Comparison of ENCODE assay signal across 27 mouse cellular contexts in genomic region chrX:52926726-52927125, GRCm38 (mm10). TPM values are rescaled to one million over a fixed set of nuclear protein-coding genes. Genes with fewer than 3 reads are reported as not detected.
DNase-seq lines count a peak whose midpoint lies in the region; ATAC-seq and TF ChIP-seq lines count a peak whose summit lies in the region.
"Had no signal": no experiment of that assay in that cellular context is flagged by ENCODE, and none has a peak within 500 bp of the region (broad histone marks: within the 10 kb centered on the region; RNA-seq: fewer than 3 reads in every experiment).

No protein-coding gene starts in this region.

- no peaks in the 10 kb centered on the region for H3K27me3 ChIP-seq in CH12.LX (replicated peaks)
- H3K27me3 ChIP-seq in kidney, postnatal 0 days (ENCODE audit: insufficient read depth, low read length): no peaks in the 10 kb centered on the region
- H3K27me3 ChIP-seq in midbrain, embryonic 10.5 days (ENCODE audit: low read depth, poor library complexity, severe bottlenecking): no peaks in the 10 kb centered on the region
- no peaks in the 10 kb centered on the region for H3K27me3 ChIP-seq in hindbrain, embryonic 10.5 days (ENCODE audit: insufficient read depth, poor library complexity, severe bottlenecking)
- H3K27me3 ChIP-seq: liver, embryonic 13.5 days; neural tube, embryonic 13.5 days had no signal

- DNase-seq in CH12.LX (ENCODE audit: extremely low read depth): peak; percentile 70
- peak; percentile 19 for DNase-seq in kidney, adult 18-20 months
- DNase-seq in kidney, postnatal 0 days (ENCODE audit: low spot score): peak; percentile 19
- no peak for DNase-seq in gastrocnemius, postnatal 25 days
- no peak for DNase-seq in midbrain, embryonic 10.5 days (ENCODE audit: low spot score)
- no peak for DNase-seq in hindbrain, embryonic 10.5 days (ENCODE audit: low spot score)
- DNase-seq: adrenal gland, adult 2 months; cerebellum, adult 11-12 months; cerebellum, postnatal 10 days; forebrain, postnatal 0 days; gastrocnemius, postnatal 36 days; liver, embryonic 13.5 days; lung, adult 2 months; lung, postnatal 14 days; midbrain, embryonic 14.5 days; right cerebral cortex, adult 18-20 months; right cerebral cortex, postnatal 4 days; thymus, postnatal 14 days had no signal

- H3K27ac ChIP-seq in CH12.LX (ENCODE audit: insufficient read depth, low read depth): peak overlapping the region; percentile 94
- peak overlapping the region; percentile 42; the same call in 1 of the 2 replicates for H3K27ac ChIP-seq in kidney, postnatal 0 days
- H3K27ac ChIP-seq in midbrain, embryonic 10.5 days (replicated peaks): no peak overlapping the region
- H3K27ac ChIP-seq in hindbrain, embryonic 10.5 days: no peak overlapping the region
- H3K27ac ChIP-seq: embryonic facial prominence, embryonic 10.5 days; forebrain, embryonic 10.5 days; hindbrain, embryonic 14.5 days; layer of hippocampus, adult 2 months; liver, embryonic 13.5 days; neural tube, embryonic 13.5 days had no signal

- H3K79me2 ChIP-seq in CH12.LX (replicated peaks; ENCODE audit: control insufficient read depth, extremely low read depth, insufficient read depth, poor library complexity, severe bottlenecking): peaks cover 7% of the 10 kb centered on the region; the same call in 1 of the 2 replicates

- H3K4me3 ChIP-seq in CH12.LX (replicated peaks in 1 of 3; ENCODE audit: low read depth in 2 of 3, low read length in 2 of 3, poor library complexity in 1 of 3): peak overlapping the region in 1 of 3 experiments; percentile 29
- no peak overlapping the region for H3K4me3 ChIP-seq in kidney, postnatal 0 days (replicated peaks; ENCODE audit: low read depth, low read length)
- H3K4me3 ChIP-seq in midbrain, embryonic 10.5 days: no peak overlapping the region
- no peak overlapping the region for H3K4me3 ChIP-seq in hindbrain, embryonic 10.5 days
- H3K4me3 ChIP-seq: embryonic facial prominence, embryonic 10.5 days; forebrain, embryonic 10.5 days; layer of hippocampus, adult 2 months; liver, embryonic 13.5 days; myocyte; neural tube, embryonic 13.5 days had no signal

- dilution Hi-C loops in CH12.LX (cut with MboI; ENCODE audit: extremely low pct_ligation_motif_present, extremely low pct_unique_long_range_greater_than_20kb, low sequenced_read_pairs): no loop called here

- TF ChIP-seq EP300 in CH12.LX (IDR thresholded peaks at IDR 0.05; ENCODE audit: low read length): peak; percentile 78

- H3K36me3 ChIP-seq in CH12.LX (replicated peaks in 1 of 2; ENCODE audit: control insufficient read depth in 1 of 2, insufficient read depth in 1 of 2, low read length in 1 of 2): peaks cover 0 to 6% of the 10 kb centered on the region in 2 experiments
- H3K36me3 ChIP-seq in kidney, postnatal 0 days (ENCODE audit: insufficient read depth, low read length): no peaks in the 10 kb centered on the region; the same call in 1 of the 2 replicates
- peaks cover 38% of the 10 kb centered on the region for H3K36me3 ChIP-seq in midbrain, embryonic 10.5 days
- H3K36me3 ChIP-seq in hindbrain, embryonic 10.5 days: peaks cover 38% of the 10 kb centered on the region; the same call in 1 of the 2 replicates
- H3K36me3 ChIP-seq: neural tube, embryonic 13.5 days had no signal

- H3K4me1 ChIP-seq in CH12.LX (ENCODE audit: control insufficient read depth in 1 of 2, insufficient read depth in 2 of 2): peaks cover 2 to 26% of the 10 kb centered on the region in 2 experiments; a peak in 3 of 4 replicates
- H3K4me1 ChIP-seq in kidney, postnatal 0 days (replicated peaks; ENCODE audit: insufficient read depth, low read length): no peaks in the 10 kb centered on the region
- H3K4me1 ChIP-seq in midbrain, embryonic 10.5 days: no peaks in the 10 kb centered on the region
- H3K4me1 ChIP-seq in hindbrain, embryonic 10.5 days (replicated peaks): no peaks in the 10 kb centered on the region
- H3K4me1 ChIP-seq: embryonic facial prominence, embryonic 10.5 days; liver, embryonic 13.5 days; neural tube, embryonic 13.5 days had no signal

- TF ChIP-seq POLR2A in CH12.LX (IDR thresholded peaks at IDR 0.05; ENCODE audit: low read depth, low read length): no peak

- peak overlapping the region; percentile 91 for H3K4me2 ChIP-seq in CH12.LX (ENCODE audit: insufficient read depth, low read depth, poor library complexity, severe bottlenecking)
- H3K4me2 ChIP-seq in kidney, postnatal 0 days (ENCODE audit: low read length): 0 out of 2 replicates have a peak overlapping the region, but pooled peaks have one; percentile 10
- H3K4me2 ChIP-seq: hindbrain, embryonic 14.5 days; liver, embryonic 13.5 days; neural tube, embryonic 13.5 days had no signal

- H3K9ac ChIP-seq in CH12.LX (ENCODE audit: insufficient read depth, low read depth): peak overlapping the region; percentile 56; the same call in 1 of the 2 replicates
- no peak overlapping the region for H3K9ac ChIP-seq in kidney, postnatal 0 days (ENCODE audit: low read depth, low read length)
- H3K9ac ChIP-seq: forebrain, postnatal 0 days; hindbrain, embryonic 14.5 days; liver, embryonic 13.5 days; neural tube, embryonic 13.5 days had no signal

- no peak for TF ChIP-seq RAD21 in CH12.LX (IDR thresholded peaks at IDR 0.05; ENCODE audit: low read depth, low read length)

- in situ Hi-C loops in CH12.LX (cut with MboI; ENCODE audit: low pct_ligation_motif_present, low pct_unique_long_range_greater_than_20kb, low sequenced_read_pairs): no loop called here

- no peaks in the 10 kb centered on the region for H3K9me3 ChIP-seq in CH12.LX (replicated peaks; ENCODE audit: low read length)
- no peaks in the 10 kb centered on the region for H3K9me3 ChIP-seq in kidney, postnatal 0 days (replicated peaks; ENCODE audit: low read length)
- H3K9me3 ChIP-seq in midbrain, embryonic 10.5 days (replicated peaks): no peaks in the 10 kb centered on the region
- H3K9me3 ChIP-seq in hindbrain, embryonic 10.5 days: no peaks in the 10 kb centered on the region
- H3K9me3 ChIP-seq: embryonic facial prominence, embryonic 10.5 days; forebrain, embryonic 10.5 days; liver, embryonic 13.5 days; neural tube, embryonic 13.5 days had no signal

- TF ChIP-seq CTCF in CH12.LX (conservative IDR thresholded peaks at IDR 0.05 in 1 of 2, IDR thresholded peaks at IDR 0.05 in 1 of 2; ENCODE audit: low read depth in 2 of 2, low read length in 2 of 2): no peak
- TF ChIP-seq CTCF in kidney, postnatal 0 days (IDR thresholded peaks at IDR 0.05; ENCODE audit: low read depth): no peak

- WGBS in kidney, postnatal 0 days: 64% methylated on average over 9 of the region's 9 CpGs
- WGBS in midbrain, embryonic 10.5 days: 66% methylated on average over 9 of the region's 9 CpGs
- WGBS in hindbrain, embryonic 10.5 days: 68% methylated on average over 9 of the region's 9 CpGs

- ATAC-seq in kidney, postnatal 0 days (replicated peaks; ENCODE audit: low FRiP score, low read depth): no peak
- peak; percentile 86 for ATAC-seq in neutrophil, adult 5-6 weeks (ENCODE audit: extremely low read depth, insufficient number of reproducible peaks, low FRiP score, poor library complexity, severe bottlenecking)
- no peak for ATAC-seq in monocyte, adult 5-6 weeks (replicated peaks; ENCODE audit: insufficient number of reproducible peaks, low FRiP score, low TSS enrichment, poor library complexity, severe bottlenecking)
- ATAC-seq: forebrain, postnatal 0 days; inflammation-experienced regulatory T-cells, adult 6 months had no signal

TF ChIP-seq in CH12.LX, 34 proteins besides CTCF, POLR2A, EP300 and RAD21 (continues in another document):
- TF ChIP-seq JUND (conservative IDR thresholded peaks at IDR 0.05; ENCODE audit: low read depth, low read length) (no peak), RCOR1 (conservative IDR thresholded peaks at IDR 0.05; ENCODE audit: low read depth, low read length) (0 out of 2 replicates have a peak, but pooled peaks have one; percentile 37), USF2 (conservative IDR thresholded peaks at IDR 0.05; ENCODE audit: low read depth, low read length) (no peak), JUN (IDR thresholded peaks at IDR 0.05; ENCODE audit: insufficient read depth, low read depth, low read length) (no peak), MXI1 (IDR thresholded peaks at IDR 0.05; ENCODE audit: low read depth, low read length) (peak; percentile 60; the same call in 1 of the 2 replicates), MAFK (IDR thresholded peaks at IDR 0.05; ENCODE audit: insufficient replicate concordance, low read length) (no peak), CHD2 (IDR thresholded peaks at IDR 0.05; ENCODE audit: low read length) (peak; percentile 49; the same call in 1 of the 2 replicates), POLR2AphosphoS2 (IDR thresholded peaks at IDR 0.05; ENCODE audit: low read depth, low read length) (no peak), ZKSCAN1 (IDR thresholded peaks at IDR 0.05; ENCODE audit: borderline replicate concordance, low read depth, low read length) (no peak), USF1 (IDR thresholded peaks at IDR 0.05; ENCODE audit: low read depth, low read length) (no peak), ZC3H11A (IDR thresholded peaks at IDR 0.05; ENCODE audit: low read depth, low read length) (no peak), CHD1 (IDR thresholded peaks at IDR 0.05; ENCODE audit: low read depth, low read length) (no peak), NELFE (IDR thresholded peaks at IDR 0.05; ENCODE audit: low read depth, low read length) (no peak), HCFC1 (IDR thresholded peaks at IDR 0.05; ENCODE audit: low read depth, low read length) (no peak), E2F4 (IDR thresholded peaks at IDR 0.05; ENCODE audit: insufficient replicate concordance, low read depth, low read length) (no peak), MAX (IDR thresholded peaks at IDR 0.05; ENCODE audit: low read length) (0 out of 2 replicates have a peak, but pooled peaks have one; percentile 31), ETS1 (conservative IDR thresholded peaks at IDR 0.05; ENCODE audit: low read depth, low read length) (peak; percentile 43), MYC (IDR thresholded peaks at IDR 0.05; ENCODE audit: low read depth, low read length) (0 out of 2 replicates have a peak, but pooled peaks have one; percentile 41), MAZ (IDR thresholded peaks at IDR 0.05; ENCODE audit: low read depth, low read length) (no peak), GABPA (IDR thresholded peaks at IDR 0.05; ENCODE audit: insufficient replicate concordance, low read depth, low read length) (no peak)

RNA-seq across cellular contexts. Expression of gene Phf6, which starts 14.7 kb away (rescaled TPM):
- total RNA-seq in CH12.LX (2012; rRNA removed) (19.8 and 22.0 TPM in 2 replicates), CH12.LX (2014; rRNA removed) (59.7 and 67.0 TPM in 2 replicates)
- polyA plus RNA-seq in CH12.LX (2012; ENCODE audit: insufficient read length, low read depth): 27.1 and 29.4 TPM in 2 replicates
- polyA plus RNA-seq in kidney, postnatal 0 days (2015; fragmentation: Nextera tagmentation; extraction: Ambion mirVana): 23.4 and 25.0 TPM in 2 replicates
- 26.2 and 27.9 TPM in 2 replicates for total RNA-seq in neutrophil, adult 5-6 weeks (2017)
- 1 to 10 TPM; 2.7 to 3.6 TPM for total RNA-seq in gastrocnemius, postnatal 25 days (2021)
- 94.4 and 100 TPM in 2 replicates for polyA plus RNA-seq in midbrain, embryonic 10.5 days (2016; fragmentation: Nextera tagmentation; extraction: Ambion mirVana)
- total RNA-seq in monocyte, adult 5-6 weeks (2017): 22.7 to 33.1 TPM (median 24.5 TPM) in 3 replicates
- polyA plus RNA-seq in hindbrain, embryonic 10.5 days (2016; fragmentation: Nextera tagmentation; extraction: Ambion mirVana): 70.8 and 92.4 TPM in 2 replicates

Comparison
In these comparisons a context has a peak if more than half of its experiments do, and no peak if none do; other contexts are left out.
1. DNase-seq: peak in CH12.LX (single experiment), kidney, adult 18-20 months (single experiment) and kidney, postnatal 0 days (single experiment); none in gastrocnemius, postnatal 25 days (single experiment), midbrain, embryonic 10.5 days (single experiment) and hindbrain, embryonic 10.5 days (single experiment).
2. H3K27ac ChIP-seq: peak in CH12.LX (single experiment) and kidney, postnatal 0 days (single experiment); none in midbrain, embryonic 10.5 days (single experiment) and hindbrain, embryonic 10.5 days (single experiment).